Mouse (Mus musculus): Measurements from ENCODE around the gene Cd24a.

Gene Cd24a

DNA sequence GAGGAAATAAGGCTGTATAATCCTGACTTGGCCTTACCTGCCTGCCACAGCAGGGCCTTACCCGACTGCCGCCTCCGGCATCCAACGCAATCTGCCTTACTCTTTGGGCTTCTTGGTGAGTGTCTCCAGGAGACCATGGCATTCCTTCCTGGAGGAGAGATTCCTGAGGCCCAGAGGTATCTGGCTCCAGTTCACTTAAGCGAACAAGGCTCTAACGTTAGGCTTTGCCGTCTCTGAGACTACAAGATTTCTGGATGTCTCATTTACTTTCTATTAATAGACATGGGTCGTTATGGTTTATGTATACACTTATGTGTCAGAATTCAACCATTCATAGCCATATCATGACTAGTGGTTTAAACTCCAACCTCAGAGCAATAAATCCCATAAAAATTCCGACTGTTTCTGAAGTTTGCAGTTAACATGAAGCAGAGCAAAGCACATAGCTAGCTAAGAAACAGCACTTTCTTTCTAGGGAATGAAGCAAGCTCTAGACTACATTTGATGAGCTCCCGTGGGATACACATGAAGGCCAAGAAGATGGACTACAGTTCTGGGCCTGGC is 26.7 kb downstream of the Cd24a start:
- CTCF ChIA-PET, result no interaction called here

DNA sequence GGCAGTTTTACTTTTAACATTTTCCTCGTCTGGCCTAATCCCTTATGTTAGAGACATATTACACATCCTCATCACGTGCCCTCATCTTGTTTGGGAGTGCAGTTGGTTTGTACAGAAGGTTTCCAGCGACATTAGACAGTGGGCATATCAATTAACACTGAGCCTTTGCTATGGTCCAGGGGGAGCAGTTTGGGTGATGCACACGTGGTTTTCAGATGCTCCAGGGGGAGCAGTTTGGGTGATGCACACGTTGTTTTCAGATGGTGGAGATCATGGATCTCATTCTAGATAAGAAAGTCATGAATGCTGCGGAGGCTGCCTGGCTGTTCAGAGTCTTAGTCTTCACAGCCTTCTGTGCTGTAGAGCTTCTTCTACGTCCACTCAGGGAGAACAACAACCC is 27.8 kb downstream of the Cd24a start:
- ChIA-PET POLR2A (interaction anchor here in 2 of 4 experiments (0.7 to 1.2 kb wide), 2 partner anchors 25 to 406 kb away, joined by 3 read pairs; no protein-coding TSS in a partner anchor), CTCF (interaction anchor here in 1 of 4 experiments (0.7 kb wide), 1 partner anchor 371 kb away, joined by 9 read pairs; no protein-coding TSS in a partner anchor)

More for the DNA sequence above, 26.7 kb downstream of the Cd24a start:
- POLR2A ChIA-PET, result no interaction called here

DNA sequence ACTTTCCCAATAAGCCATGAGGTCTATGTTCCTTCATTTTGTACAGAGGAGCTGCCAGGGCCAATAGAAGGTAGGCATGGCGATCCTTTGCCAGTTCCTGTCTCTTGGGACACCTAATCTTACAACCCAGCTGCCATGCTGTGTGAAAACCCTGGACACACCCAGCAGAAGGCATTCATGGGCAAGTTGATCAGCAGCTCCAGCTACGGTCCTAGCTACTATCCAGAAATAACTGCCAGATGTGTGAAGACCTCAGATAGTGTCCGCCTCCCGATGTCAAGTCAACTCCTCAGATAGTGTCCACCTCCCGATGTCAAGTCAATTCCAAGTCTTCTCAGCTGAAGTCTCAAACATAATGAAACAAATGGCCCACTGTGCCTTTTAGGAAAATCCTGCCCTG is 31.4 kb downstream of the Cd24a start:
- POLR2A ChIA-PET, result no interaction called here
- CTCF ChIA-PET, result no interaction called here

DNA sequence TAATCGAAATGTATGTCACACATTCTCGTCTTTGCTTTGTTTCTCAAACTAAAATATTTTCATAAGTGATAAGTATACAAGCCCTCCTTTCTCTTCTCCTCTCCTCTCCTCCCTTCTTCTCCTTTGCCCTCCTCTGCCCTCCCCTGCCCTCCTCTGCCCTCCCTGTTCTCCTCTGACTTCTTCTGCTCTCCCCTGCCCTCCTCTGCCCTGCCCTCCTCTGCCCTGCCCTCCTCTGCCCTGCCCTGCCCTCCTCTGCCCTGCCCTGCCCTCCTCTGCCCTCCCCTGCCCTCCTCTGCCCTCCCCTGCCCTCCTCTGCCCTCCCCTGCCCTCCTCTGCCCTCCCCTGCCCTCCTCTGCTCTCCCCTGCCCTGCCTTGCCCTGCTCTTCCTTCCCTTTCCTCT is 31.9 kb downstream of the Cd24a start:
- ChIA-PET POLR2A (interaction anchor here in 1 of 4 experiments (0.6 kb wide), 1 partner anchor 35 kb away, joined by 5 read pairs; no protein-coding TSS in a partner anchor), CTCF (interaction anchor here in 1 of 4 experiments (0.6 kb wide), 1 partner anchor 26 kb away, joined by 7 read pairs; no protein-coding TSS in a partner anchor)

DNA sequence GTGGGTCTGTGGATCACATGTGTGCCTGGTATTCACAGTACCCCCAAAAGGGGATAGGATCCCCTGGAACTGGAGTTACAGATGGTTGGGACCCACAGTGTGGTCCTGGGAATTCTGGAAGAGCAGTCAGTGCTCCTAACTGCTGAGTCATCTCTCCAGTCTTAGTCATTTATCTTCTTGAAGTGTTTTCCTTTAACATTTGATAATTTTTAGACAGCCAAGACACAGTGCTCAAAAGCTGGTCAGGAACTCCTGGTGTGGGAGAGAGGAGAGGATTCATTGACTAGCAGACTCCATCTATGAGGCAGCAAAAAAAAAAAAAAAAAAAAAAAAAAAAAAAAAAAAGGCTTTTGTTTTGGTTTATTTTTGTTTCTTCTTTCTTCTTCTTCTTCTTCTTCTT is 33.0 kb downstream of the Cd24a start:
- POLR2A ChIA-PET, result no interaction called here
- CTCF ChIA-PET, result no interaction called here

DNA sequence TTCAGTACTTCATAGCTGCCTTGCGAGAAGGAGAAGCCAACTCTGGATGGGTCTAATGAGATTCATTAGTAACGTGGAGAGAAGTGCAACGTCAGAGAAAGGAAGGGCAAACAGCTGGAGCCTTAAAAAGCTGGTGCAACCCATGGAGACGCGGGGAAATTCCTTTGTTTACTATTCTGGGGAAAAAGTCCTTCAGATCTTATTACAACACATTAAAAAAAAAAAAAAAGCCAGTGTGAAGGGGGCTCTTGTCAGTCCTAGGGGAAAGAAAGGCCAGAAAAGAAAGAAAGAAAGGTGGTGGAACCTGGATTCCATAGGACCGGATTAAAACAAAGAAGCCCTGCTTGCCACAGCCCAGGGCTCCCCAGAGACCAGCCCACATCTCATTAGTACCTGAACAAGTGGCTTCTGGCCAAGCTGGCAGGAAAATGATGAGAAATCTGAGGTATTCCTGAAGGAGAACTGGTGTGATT is 41.0 kb downstream of the Cd24a start:
- ChIA-PET CTCF (interaction anchor here in 1 of 4 experiments (0.8 kb wide), 1 partner anchor 17 kb away, joined by 3 read pairs; no protein-coding TSS in a partner anchor), POLR2A (no interaction called here)

DNA sequence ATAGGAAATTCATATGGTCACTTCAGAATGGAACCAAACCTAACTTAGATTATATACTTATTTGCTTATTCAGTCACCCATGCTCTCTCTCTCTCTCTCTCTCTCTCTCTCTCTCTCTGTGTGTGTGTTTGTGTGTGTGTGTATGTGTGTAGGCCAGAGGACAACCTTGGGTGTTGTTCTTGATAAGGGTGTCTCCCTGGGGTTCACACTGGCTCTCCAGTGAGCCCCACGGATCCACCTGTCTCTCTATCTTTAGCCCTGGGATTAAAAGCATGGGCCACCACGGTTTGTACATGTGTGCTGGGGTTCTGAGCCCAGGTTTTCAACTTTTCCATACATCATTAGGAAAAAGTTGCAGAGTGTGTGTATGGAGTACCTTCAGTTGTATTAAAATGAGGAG is 41.9 kb downstream of the Cd24a start:
- POLR2A ChIA-PET, result no interaction called here

DNA sequence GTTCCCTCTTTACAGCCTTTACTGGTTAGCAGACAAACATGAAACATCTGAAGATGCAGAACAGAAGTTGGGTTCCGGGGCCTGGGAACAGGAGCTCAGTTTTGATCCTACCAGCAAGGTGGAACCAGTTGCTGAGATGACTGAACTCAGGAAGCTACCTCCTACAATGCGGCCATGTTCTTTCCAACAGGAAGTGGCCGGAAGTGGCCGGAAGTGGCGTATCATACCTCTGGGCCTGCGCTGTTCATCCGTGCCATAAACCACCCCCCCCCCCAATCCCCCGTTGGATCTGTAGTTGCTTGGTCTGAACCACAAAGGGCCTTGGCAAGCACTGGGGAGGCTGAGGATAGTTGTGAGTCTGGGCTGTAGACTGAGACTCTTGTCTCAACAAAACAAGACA is 45.4 kb downstream of the Cd24a start:
- POLR2A ChIA-PET, result interaction anchor here in 1 of 4 experiments (1.2 kb wide), 1 partner anchor 44 kb away, joined by 4 read pairs; no protein-coding TSS in a partner anchor
- CTCF ChIA-PET, result no interaction called here

More for the DNA sequence above, 41.9 kb downstream of the Cd24a start:
- CTCF ChIA-PET, result interaction anchor here in 1 of 4 experiments (0.8 kb wide), 1 partner anchor 16 kb away, joined by 3 read pairs; no protein-coding TSS in a partner anchor

DNA sequence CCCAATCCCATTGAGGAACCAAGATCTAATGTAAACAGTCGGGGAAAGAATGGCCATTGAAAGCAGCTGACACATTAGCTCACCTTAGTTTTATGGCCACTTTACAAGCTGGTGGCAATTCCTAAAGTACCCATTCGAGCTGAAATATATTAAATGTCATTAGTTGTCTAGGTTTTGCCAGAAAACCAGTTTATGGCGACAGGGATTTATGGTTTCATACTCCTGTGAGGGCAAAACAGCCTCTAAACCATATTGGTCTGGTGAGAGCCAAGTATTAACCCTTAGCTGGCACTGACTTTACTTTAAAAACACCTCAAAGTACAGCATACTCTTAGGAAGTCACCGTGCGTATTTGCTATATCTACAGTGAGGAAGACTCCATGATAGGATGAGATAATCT is 46.3 kb downstream of the Cd24a start:
- CTCF ChIA-PET, result no interaction called here
- POLR2A ChIA-PET, result no interaction called here

DNA sequence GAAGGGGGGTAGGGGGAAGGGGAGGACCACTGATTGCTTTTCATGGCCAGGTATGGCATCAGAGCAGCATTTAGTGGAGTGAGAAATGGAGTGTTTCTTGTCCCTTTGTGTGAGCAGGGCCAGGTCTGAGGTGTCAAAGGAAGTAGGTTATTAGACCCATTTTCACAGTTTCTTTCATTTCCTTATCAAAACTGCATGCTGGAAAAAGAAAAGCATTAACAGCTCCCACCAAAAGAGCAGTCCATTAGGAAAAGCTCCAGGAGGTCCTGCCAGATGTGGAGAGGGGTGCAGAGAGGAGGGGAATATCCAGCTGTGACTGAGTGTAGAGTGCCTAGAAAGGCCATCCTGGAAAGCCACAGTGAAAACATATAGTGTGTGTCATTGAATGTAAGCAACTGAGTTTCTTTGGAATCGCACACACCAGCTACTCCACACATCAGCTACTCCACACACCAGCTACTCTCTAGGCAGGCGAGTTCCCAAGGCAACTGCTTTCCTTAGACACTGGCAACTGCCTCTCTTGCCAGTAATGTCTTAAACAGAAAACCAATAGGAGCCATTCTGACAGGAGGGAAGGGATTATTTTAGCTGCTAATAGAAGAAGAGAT is 46.8 kb downstream of the Cd24a start:
- POLR2A ChIA-PET, result no interaction called here
- CTCF ChIA-PET, result interaction anchor here in 1 of 4 experiments (1.3 kb wide), 1 partner anchor 268 kb away, joined by 3 read pairs; no protein-coding TSS in a partner anchor

DNA sequence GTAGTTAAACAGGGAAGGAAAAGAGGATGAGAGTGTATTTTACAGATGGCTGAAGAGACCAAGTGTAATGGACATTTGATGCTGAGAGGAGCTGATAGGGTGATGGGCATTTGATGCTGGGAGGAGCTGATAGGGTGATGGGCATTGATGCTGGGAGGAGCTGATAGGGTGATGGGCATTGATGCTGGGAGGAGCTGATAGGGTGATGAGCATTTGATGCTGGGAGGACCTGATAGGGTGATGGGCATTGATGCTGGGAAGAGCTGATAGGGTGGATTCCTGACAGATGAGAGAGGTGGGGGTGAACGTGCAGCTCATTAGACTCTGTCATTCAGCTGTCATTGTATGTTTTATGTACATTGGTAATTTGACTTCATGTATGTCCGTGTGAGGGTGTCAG is 47.5 kb downstream of the Cd24a start:
- CTCF ChIA-PET, result interaction anchor here in 1 of 4 experiments (1.3 kb wide), 1 partner anchor 268 kb away, joined by 3 read pairs; no protein-coding TSS in a partner anchor
- POLR2A ChIA-PET, result no interaction called here

DNA sequence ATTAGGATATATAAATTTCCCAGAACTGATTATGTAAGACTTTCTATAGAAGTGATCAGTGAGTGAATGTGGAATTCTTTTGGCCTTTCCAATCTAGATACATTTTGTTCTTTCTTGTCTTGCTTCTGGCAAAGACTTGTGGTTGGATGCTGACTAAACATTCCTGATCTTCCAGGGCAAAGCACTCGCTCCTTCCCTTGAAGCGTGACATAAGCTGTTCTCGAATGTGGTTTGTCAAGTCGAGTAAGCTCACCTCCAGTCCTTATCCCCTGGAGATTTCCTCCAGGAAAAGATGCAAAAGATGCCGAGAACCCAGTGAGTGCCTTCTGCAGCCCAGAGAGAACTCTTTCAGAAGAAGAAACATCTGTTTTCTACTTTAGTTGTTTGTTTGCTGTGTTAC is 51.1 kb downstream of the Cd24a start:
- ChIA-PET POLR2A (interaction anchor here in 1 of 4 experiments (0.5 kb wide), 1 partner anchor 198 kb away, joined by 3 read pairs; no protein-coding TSS in a partner anchor), CTCF (interaction anchor here in 1 of 4 experiments (0.6 kb wide), 1 partner anchor 292 kb away, joined by 3 read pairs; no protein-coding TSS in a partner anchor)

DNA sequence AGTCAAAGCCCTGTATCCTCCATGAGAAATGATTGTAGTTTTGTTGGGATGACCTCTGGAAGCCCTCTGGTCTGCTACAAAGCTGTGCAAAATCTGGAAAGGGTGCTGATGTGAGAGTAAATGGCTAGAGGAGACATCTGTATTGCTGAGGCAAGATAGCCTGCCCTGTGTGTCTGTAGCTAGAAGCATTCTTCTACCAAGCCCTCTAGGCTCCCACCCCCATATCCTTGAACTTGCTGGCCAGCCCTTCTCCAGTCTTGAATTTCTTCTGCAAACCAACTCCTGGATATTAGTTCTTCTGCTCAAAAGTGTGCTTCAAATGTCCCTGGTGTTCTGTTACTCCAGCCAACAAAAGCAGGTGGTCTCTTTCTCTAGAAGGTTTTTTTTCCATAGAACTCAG is 51.8 kb downstream of the Cd24a start:
- POLR2A ChIA-PET, result interaction anchor here in 1 of 4 experiments (0.5 kb wide), 1 partner anchor 197 kb away, joined by 3 read pairs; no protein-coding TSS in a partner anchor
- CTCF ChIA-PET, result interaction anchor here in 1 of 4 experiments (0.6 kb wide), 1 partner anchor 122 kb away, joined by 15 read pairs; no protein-coding TSS in a partner anchor

DNA sequence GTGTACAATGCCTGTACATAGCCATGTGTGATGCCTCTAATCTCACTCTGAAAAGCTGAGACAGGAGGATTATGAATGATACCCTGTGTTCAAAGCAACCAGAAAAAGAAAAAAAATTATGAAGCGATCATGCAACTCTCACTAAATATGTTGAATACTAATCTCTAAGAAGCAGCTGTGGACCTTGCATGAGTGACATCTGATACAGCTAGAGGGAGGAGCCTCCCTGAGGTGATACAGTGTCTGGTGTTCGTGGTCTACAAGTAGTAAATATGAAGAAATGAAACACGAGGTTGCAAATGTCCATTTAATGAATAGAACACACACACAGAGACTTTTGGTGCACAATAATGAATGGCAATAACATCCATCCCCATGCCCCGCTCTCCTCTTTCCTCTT is 52.5 kb downstream of the Cd24a start:
- CTCF ChIA-PET, result no interaction called here
- POLR2A ChIA-PET, result no interaction called here

DNA sequence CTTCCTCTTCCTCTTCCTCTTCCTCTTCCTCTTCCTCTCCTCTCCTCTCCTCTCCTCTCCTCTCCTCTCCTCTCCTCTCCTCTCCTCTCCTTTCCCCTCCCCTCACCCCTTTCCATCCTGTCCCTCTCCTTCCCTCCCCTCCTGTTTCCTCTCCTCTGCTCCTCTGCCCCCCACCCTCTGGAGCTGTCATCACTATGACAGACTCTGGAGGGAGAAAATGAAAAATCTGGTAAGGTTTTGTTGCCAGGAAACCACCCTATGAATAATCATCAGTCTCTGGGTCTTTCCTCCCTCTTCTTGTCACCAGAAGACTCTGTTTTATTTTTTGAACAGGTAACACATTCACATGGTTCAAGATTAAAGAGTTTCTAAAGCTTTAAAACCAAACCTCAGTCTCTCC is 53.0 kb downstream of the Cd24a start:
- CTCF ChIA-PET, result no interaction called here
- POLR2A ChIA-PET, result no interaction called here

DNA sequence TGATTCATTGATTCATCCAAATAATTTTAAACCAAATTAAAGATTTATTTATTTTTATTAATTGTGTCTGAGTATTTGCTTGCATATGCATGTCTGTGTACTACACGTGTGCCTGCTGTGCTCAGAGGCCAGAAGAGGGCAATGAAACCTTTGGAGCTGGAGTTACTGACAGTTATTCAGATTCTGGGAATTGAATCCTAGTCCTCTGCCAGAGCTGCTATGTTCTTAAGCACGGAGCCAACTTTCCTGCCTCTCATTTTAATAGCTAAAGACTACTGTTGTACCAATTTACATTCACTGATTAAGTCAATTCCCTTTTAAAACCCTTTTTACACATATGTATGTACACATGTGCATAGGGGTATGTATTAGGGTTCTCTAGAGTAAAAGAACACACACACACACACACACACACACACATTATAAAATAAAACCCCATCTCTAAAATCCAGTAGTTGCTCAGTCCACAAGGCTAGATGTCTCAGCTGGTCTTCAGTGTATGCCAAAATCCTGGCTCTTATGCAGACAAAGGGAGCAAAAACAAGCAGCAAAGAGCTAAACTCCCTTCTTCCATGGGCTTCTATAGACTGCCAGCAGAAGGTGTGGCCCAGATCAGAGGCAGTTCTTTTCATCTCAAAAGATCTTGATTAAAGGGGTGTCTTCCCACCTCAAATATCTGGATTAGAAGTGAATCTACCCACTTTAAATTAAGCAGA is 53.7 kb downstream of the Cd24a start:
- ChIA-PET POLR2A (no interaction called here), CTCF (no interaction called here)

DNA sequence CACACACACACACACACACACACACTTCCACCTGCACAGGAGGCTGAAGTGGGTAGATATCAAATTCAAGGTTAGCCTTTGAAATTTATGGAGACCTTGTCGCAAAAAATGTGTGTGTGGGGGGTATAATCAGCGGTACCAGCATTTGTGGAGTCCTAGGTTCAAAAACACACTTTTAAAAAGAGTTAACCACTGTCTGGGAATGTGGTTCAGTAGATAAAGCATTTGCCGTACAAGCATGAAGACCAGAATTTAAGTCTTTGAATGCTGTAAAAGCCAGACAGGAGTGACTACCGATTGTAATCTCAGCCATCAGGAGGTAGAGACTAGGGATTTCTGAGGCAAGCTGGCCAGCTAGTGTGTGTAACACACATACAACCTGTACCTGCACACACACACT is 55.0 kb downstream of the Cd24a start:
- POLR2A ChIA-PET, result no interaction called here
- CTCF ChIA-PET, result interaction anchor here in 1 of 4 experiments (0.6 kb wide), 1 partner anchor 897 kb away, joined by 3 read pairs; no protein-coding TSS in a partner anchor
